Mouse (Mus musculus) thymus, adult 2 months (tissue): Measurements from ENCODE around the gene Hba-a1. TPM values are rescaled to one million over a fixed set of nuclear protein-coding genes. Genes with fewer than 3 reads are reported as not detected.

Experiments
- DNase-seq: peaks from one replicate; pipeline ENCODE4 v3.0.0; 2021
- H3K27ac ChIP-seq: fragments of 200-500 bp; 2 replicates; pipeline ENCODE4 v1.5.1; 2012; ENCODE audit warnings: low read length, control low read depth; ENCODE audit not compliant: control insufficient read depth, insufficient read depth
- H3K27me3 ChIP-seq: fragments of 200-500 bp; 2 replicates; pipeline ENCODE4 v1.6.1; 2012; ENCODE audit warnings: mild to moderate bottlenecking, low read length, moderate library complexity, mixed read lengths; ENCODE audit not compliant: control insufficient read depth, insufficient read depth
- H3K36me3 ChIP-seq: fragments of 200-500 bp; 2 replicates; pipeline ENCODE4 v1.6.1; 2012; ENCODE audit warnings: mild to moderate bottlenecking, low read length, moderate library complexity; ENCODE audit not compliant: control insufficient read depth, insufficient read depth
- H3K4me1 ChIP-seq: fragments of 200-500 bp; replicated peaks from 2 replicates; pipeline ENCODE4 v1.6.1; 2012; ENCODE audit warnings: low read length; ENCODE audit not compliant: control insufficient read depth, insufficient read depth
- H3K4me3 ChIP-seq: fragments of 200-500 bp; 2 replicates; pipeline ENCODE4 v1.5.1; 2012; ENCODE audit warnings: mild to moderate bottlenecking, low read length, control low read depth, moderate library complexity; ENCODE audit not compliant: control insufficient read depth, insufficient read depth
- CTCF ChIP-seq: fragments of 200-500 bp; IDR thresholded peaks from 2 replicates; pipeline ENCODE4 v1.5.1; 2012; ENCODE audit warnings: mild to moderate bottlenecking, control low read depth, low read length, moderate library complexity, borderline replicate concordance; ENCODE audit not compliant: control insufficient read depth, poor library complexity, insufficient read depth; ENCODE audit errors: extremely low read depth
- POLR2A ChIP-seq: fragments of 200-500 bp; IDR thresholded peaks from 2 replicates; pipeline ENCODE4 v1.6.1; 2012; ENCODE audit warnings: mild to moderate bottlenecking, low read length, control low read depth, moderate library complexity; ENCODE audit not compliant: control insufficient read depth, poor library complexity, insufficient read depth; ENCODE audit errors: extremely low read depth
- WGBS: fragments of 180-500 bp; shearing (Covaris S2); methylation state at CpG from one replicate; pipeline ENCODE4 v1.1.7; 2018; 5-methylcytosine and 5-hydroxymethylcytosine counted together
- polyA plus RNA-seq: library from polyadenylated mRNA; depleted of rRNA; stranded (reverse); fragments of >200 nt; gene quantifications from 2 replicates; pipeline ENCODE4 v1.2.3, GENCODE M21; 2012

Hba-a1 gene
- polyA plus RNA-seq, 1 experiment, result 1,698 TPM

DNA sequence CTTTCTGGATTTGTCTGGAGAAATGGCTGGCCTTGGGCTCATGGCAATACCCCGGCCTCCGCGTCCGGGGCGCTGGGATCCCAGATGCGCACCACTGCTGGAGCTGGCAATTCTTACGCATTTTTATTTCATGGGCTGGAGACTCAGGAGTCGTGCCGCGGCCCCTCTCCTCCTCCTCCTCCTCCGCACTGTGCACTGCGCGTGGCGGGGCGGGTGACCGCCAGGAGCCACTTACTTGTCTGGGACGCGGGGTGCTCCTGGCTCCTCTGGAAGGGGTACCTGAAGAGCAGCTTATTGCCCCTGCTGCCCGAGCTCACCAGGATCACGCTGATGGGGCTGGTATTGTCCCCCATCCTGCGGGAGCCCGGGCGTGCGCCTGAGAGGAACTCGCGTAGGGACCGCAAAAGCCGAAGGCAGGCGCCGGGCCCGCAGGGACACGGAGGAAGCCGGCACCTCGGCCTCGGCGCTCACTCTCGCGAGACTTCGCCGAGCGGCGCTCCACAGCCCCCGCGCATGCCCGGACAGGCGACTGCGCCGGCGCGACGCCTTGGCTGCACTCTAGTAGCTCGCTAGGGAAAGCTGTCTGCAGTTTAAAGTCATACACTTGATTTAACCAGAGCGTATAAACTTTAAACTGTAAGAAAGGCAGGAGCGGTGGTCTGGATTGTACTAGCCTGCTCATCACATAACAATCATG lies 16.0 kb upstream of the Hba-a1 start, which contains the start of gene Nprl3:
Nprl3 (minus strand) TSS at position 520 of the 697 bp plus-strand sequence.
- WGBS, result under 1% methylated on average over 54 of the region's 54 CpGs
- Histone ChIP-seq H3K36me3 (no peaks in the 10 kb centered on the region), H3K27ac (0 out of 2 replicates have a peak within 1 kb of the TSS, but pooled peaks have one; percentile 43), H3K27me3 (no peaks in the 10 kb centered on the region), H3K4me3 (peak within 1 kb of the TSS; percentile 99), H3K4me1 (peaks cover 8% of the 10 kb centered on the region)
- TF ChIP-seq POLR2A (peak; percentile 94), CTCF (no peak; the same call in 1 of the 2 replicates)
- peak; percentile 96 for DNase-seq

DNA sequence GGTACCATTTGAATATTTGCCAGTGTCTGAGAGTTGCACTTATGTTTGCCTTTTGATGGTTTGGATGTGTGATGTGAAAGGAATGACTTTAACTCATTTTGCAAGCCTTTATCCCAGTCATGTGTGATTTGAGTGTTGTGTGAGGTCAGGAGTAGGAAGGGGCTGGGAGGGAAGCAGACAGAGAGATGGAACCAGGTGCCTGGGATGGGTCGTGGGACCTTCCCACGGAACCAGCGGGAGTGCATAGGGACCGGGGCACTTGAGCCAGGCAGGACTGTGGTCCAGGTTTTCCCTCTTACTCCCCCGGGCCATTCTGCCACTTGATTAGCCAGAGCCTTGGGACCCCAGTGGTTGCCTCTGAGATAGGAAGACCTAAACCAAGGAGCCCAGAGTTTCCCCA lies 15.3 kb upstream of the Hba-a1 start:
- Histone ChIP-seq H3K4me1 (peaks cover 8% of the 10 kb centered on the region), H3K27me3 (no peaks in the 10 kb centered on the region), H3K36me3 (no peaks in the 10 kb centered on the region), H3K27ac (no peak overlapping the region), H3K4me3 (no peak overlapping the region)
- no peak for DNase-seq
- TF ChIP-seq CTCF, result no peak
- TF ChIP-seq POLR2A, result no peak
- 43% methylated on average over 5 of the region's 5 CpGs for WGBS

DNA sequence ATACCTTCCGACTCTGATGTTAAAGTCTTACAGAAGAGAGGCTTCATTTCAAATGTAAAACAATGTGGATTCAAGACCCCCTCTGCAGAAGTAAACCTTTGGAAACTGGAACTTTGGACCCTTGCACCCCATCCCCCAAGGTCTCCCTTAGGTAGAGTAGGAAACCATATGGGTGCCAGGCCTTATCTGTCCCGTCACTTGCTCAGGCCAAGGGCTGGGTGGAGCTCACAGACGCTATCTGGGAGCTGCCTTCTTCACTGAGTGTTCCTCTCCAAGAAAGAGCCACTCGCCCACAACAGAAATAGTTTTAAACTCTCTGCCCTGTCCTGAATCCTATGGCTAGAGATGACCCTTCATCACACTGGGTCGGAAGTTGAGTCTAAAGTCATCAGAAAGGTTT lies 14.4 kb upstream of the Hba-a1 start:
- WGBS, result 97% methylated on average over 5 of the region's 5 CpGs
- H3K27me3 ChIP-seq, result no peaks in the 10 kb centered on the region
- DNase-seq, result no peak
- no peak overlapping the region for H3K4me3 ChIP-seq
- H3K27ac ChIP-seq, result no peak overlapping the region
- H3K36me3 ChIP-seq, result no peaks in the 10 kb centered on the region
- peaks cover 8% of the 10 kb centered on the region for H3K4me1 ChIP-seq
- no peak for TF ChIP-seq POLR2A
- no peak for TF ChIP-seq CTCF

DNA sequence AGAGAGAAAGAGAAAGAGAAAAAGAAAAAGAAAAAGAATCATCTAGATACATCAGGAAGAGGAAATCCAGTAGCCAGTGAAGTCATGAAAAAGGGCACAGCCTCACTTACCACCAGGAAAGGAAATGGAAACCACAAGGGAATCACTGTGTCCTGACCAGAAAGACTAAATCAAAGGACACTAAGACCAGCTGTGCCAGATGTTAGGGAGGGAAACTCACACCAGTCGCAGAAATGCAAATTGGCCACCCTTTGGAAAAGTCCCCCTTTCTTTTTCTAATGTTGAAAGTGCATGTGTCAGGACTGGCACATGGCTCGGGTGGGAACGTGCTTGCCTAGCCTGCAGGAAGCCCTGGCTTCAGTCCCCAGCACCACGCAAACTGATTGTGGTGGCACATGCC lies 12.1 kb upstream of the Hba-a1 start:
- Histone ChIP-seq H3K4me3 (no peak overlapping the region), H3K27me3 (no peaks in the 10 kb centered on the region), H3K4me1 (peaks cover 5% of the 10 kb centered on the region), H3K27ac (no peak overlapping the region), H3K36me3 (no peaks in the 10 kb centered on the region)
- TF ChIP-seq CTCF, result no peak
- no peak for TF ChIP-seq POLR2A
- 11% methylated on average over 4 of the region's 4 CpGs for WGBS
- DNase-seq, result no peak

DNA sequence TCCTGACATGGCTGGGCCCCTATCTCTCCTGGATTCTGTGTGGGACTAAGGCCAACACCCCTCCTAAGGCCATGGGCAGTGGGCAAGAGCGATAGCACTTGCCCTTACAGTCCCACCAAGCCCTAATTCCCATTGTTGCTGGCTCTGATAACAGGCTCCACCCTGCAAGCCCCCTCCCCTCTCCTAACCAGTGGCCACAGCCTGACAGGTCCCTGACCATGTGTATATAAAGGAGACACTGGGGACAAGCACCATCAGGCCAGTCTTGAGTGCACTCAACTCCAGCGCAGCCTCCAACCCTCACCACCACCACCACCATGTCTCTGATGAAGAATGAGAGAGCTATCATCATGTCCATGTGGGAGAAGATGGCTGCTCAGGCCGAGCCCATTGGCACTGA lies 7.0 kb upstream of the Hba-a1 start, which contains the start of gene Hba-x:
Hba-x (plus strand) TSS at position 54 of the 400 bp plus-strand sequence.
- no peaks in the 10 kb centered on the region for H3K27me3 ChIP-seq
- DNase-seq, result no peak
- no peaks in the 10 kb centered on the region for H3K4me1 ChIP-seq
- H3K27ac ChIP-seq, result no peak within 1 kb of the TSS
- H3K4me3 ChIP-seq, result no peak within 1 kb of the TSS
- TF ChIP-seq CTCF, result no peak
- TF ChIP-seq POLR2A, result no peak
- no peaks in the 10 kb centered on the region for H3K36me3 ChIP-seq
- 85% methylated on average over 3 of the region's 3 CpGs for WGBS

- no peak for TF ChIP-seq CTCF
- TF ChIP-seq POLR2A, result no peak
- Histone ChIP-seq H3K27me3 (no peaks in the 10 kb centered on the region), H3K27ac (no peak overlapping the region), H3K4me3 (no peak overlapping the region), H3K36me3 (no peaks in the 10 kb centered on the region), H3K4me1 (no peaks in the 10 kb centered on the region)
- 83% methylated on average over 21 of the region's 21 CpGs for WGBS
- DNase-seq, result no peak
Measured at GRCm38 (mm10) chr11:32277736-32278457, 5.4 kb upstream of the Hba-a1 start.

DNA sequence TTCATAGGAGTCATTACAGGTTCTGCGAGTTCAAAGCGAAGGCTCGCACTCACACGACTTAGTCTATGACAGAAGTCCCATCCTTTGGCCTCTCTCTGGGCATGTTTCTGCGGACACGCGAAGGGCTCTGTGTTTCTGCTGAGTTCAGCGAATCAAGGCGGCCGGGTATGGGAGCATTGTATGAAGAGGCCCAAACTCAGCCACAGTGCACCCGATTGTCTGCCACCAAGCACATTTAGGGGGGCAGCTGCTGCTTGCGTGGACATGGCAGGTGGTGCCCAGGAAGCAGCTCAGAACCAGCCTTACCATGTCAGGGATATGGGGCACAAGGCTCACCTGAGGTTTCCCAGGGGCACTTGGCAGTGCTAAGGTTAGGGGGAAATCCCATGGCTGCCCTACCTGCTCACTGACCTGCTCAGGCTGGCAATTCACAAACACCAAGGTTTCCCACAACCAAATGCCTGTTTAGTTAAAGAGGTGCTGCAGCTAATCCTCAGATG lies 4.8 kb upstream of the Hba-a1 start:
- DNase-seq, result no peak
- no peak overlapping the region for H3K27ac ChIP-seq
- 88% methylated on average over 12 of the region's 12 CpGs for WGBS
- no peaks in the 10 kb centered on the region for H3K36me3 ChIP-seq
- H3K4me3 ChIP-seq, result no peak overlapping the region
- no peaks in the 10 kb centered on the region for H3K27me3 ChIP-seq
- H3K4me1 ChIP-seq, result no peaks in the 10 kb centered on the region
- TF ChIP-seq POLR2A (no peak), CTCF (no peak)
